15 mouse cellular contexts compared by ENCODE assay signal in genomic region chr17:28299669-28300320, GRCm38 (mm10). TPM values are rescaled to one million over a fixed set of nuclear protein-coding genes. Genes with fewer than 3 reads are reported as not detected.
DNase-seq lines count a peak whose midpoint lies in the region; ATAC-seq and TF ChIP-seq lines count a peak whose summit lies in the region.
"Had no signal": no experiment of that assay in that cellular context is flagged by ENCODE, and none has a peak within 500 bp of the region (broad histone marks: within the 10 kb centered on the region; RNA-seq: fewer than 3 reads in every experiment).

No protein-coding gene starts in this region.

- no peaks in the 10 kb centered on the region for H3K9me3 ChIP-seq in kidney, postnatal 0 days (replicated peaks; ENCODE audit: low read length)
- H3K9me3 ChIP-seq in embryonic facial prominence, embryonic 11.5 days (replicated peaks; ENCODE audit: control insufficient read depth, low read length) = no peaks in the 10 kb centered on the region
- no peaks in the 10 kb centered on the region for H3K9me3 ChIP-seq in limb, embryonic 12.5 days
- H3K9me3 ChIP-seq: G1E; neural tube, embryonic 13.5 days had no signal

- WGBS in kidney, postnatal 0 days = 39% methylated on average over 10 of the region's 11 CpGs
- 31% methylated on average over 10 of the region's 11 CpGs for WGBS in embryonic facial prominence, embryonic 11.5 days
- WGBS in limb, embryonic 12.5 days = 27% methylated on average over 10 of the region's 11 CpGs

- H3K27me3 ChIP-seq in kidney, postnatal 0 days (ENCODE audit: insufficient read depth, low read length) = no peaks in the 10 kb centered on the region
- H3K27me3 ChIP-seq in embryonic facial prominence, embryonic 11.5 days (ENCODE audit: control insufficient read depth, insufficient read depth, low read length) = no peaks in the 10 kb centered on the region
- H3K27me3 ChIP-seq in limb, embryonic 12.5 days = no peaks in the 10 kb centered on the region
- H3K27me3 ChIP-seq: neural tube, embryonic 13.5 days had no signal

- 0 out of 2 replicates have a peak, but pooled peaks have one; percentile 8 for ATAC-seq in kidney, postnatal 0 days (replicated peaks; ENCODE audit: low FRiP score, low read depth)
- ATAC-seq in embryonic facial prominence, embryonic 11.5 days (replicated peaks; ENCODE audit: insufficient number of reproducible peaks, low FRiP score, low TSS enrichment, low read depth) = peak; percentile 46; the same call in 1 of the 2 replicates
- no peak; the same call in 1 of the 2 replicates for ATAC-seq in limb, embryonic 12.5 days (ENCODE audit: insufficient number of reproducible peaks, insufficient read depth, low FRiP score, low TSS enrichment, low read depth)
- no peak for ATAC-seq in CD4-positive, CD25-positive, alpha-beta regulatory T cell, adult 4 months
- ATAC-seq: activated CD4-positive, CD25-positive, alpha-beta regulatory T cell, adult 4 months; liver, postnatal 0 days had no signal

- TF ChIP-seq CTCF in kidney, postnatal 0 days (IDR thresholded peaks at IDR 0.05; ENCODE audit: low read depth) = no peak

- no peak overlapping the region for H3K4me3 ChIP-seq in kidney, postnatal 0 days (replicated peaks; ENCODE audit: low read depth, low read length)
- H3K4me3 ChIP-seq in brown adipose tissue, adult 24 weeks (ENCODE audit: insufficient read depth, low read depth, low read length) = no peak overlapping the region
- H3K4me3 ChIP-seq in embryonic facial prominence, embryonic 11.5 days (ENCODE audit: low read depth, low read length) = no peak overlapping the region
- no peak overlapping the region for H3K4me3 ChIP-seq in limb, embryonic 12.5 days (replicated peaks)
- H3K4me3 ChIP-seq: left cerebral cortex, adult 2 months; neural tube, embryonic 13.5 days had no signal

- no peak overlapping the region for H3K4me2 ChIP-seq in kidney, postnatal 0 days (ENCODE audit: low read length)
- no peak overlapping the region for H3K4me2 ChIP-seq in embryonic facial prominence, embryonic 11.5 days (ENCODE audit: low read depth, low read length)
- H3K4me2 ChIP-seq in limb, embryonic 12.5 days = no peak overlapping the region
- H3K4me2 ChIP-seq: neural tube, embryonic 13.5 days had no signal

- H3K4me1 ChIP-seq in kidney, postnatal 0 days (replicated peaks; ENCODE audit: insufficient read depth, low read length) = 0 out of 2 replicates have a peak, but pooled peaks cover 6% of the 10 kb centered on the region
- H3K4me1 ChIP-seq in brown adipose tissue, adult 24 weeks (ENCODE audit: control insufficient read depth, insufficient read depth, insufficient read length, low read length) = no peaks in the 10 kb centered on the region
- peaks cover 5% of the 10 kb centered on the region for H3K4me1 ChIP-seq in embryonic facial prominence, embryonic 11.5 days (ENCODE audit: control insufficient read depth, insufficient read depth, low read length)
- H3K4me1 ChIP-seq in limb, embryonic 12.5 days (replicated peaks) = peaks cover 28% of the 10 kb centered on the region

- peaks cover 17% of the 10 kb centered on the region for H3K36me3 ChIP-seq in kidney, postnatal 0 days (ENCODE audit: insufficient read depth, low read length)
- no peaks in the 10 kb centered on the region; the same call in 1 of the 2 replicates for H3K36me3 ChIP-seq in embryonic facial prominence, embryonic 11.5 days (replicated peaks; ENCODE audit: control insufficient read depth, insufficient read depth, low read depth, low read length)
- peaks cover 40% of the 10 kb centered on the region for H3K36me3 ChIP-seq in limb, embryonic 12.5 days

- DNase-seq in kidney, postnatal 0 days (ENCODE audit: low spot score) = no peak
- DNase-seq in kidney, adult 18-20 months = no peak
- peak; percentile 27 for DNase-seq in embryonic facial prominence, embryonic 11.5 days (ENCODE audit: low spot score)
- no peak for DNase-seq in cerebellum, adult 11 months
- DNase-seq: kidney, adult 2 months; liver, postnatal 0 days; right cerebral cortex, postnatal 4 days; thymus, adult 18-20 months had no signal

- peak overlapping the region; percentile 31; the same call in 1 of the 2 replicates for H3K27ac ChIP-seq in kidney, postnatal 0 days
- H3K27ac ChIP-seq in brown adipose tissue, adult 24 weeks (replicated peaks; ENCODE audit: low read depth, low read length) = 0 out of 2 replicates have a peak overlapping the region, but pooled peaks have one; percentile 39
- peak overlapping the region; percentile 75; the same call in 1 of the 2 replicates for H3K27ac ChIP-seq in embryonic facial prominence, embryonic 11.5 days (replicated peaks; ENCODE audit: low read depth, low read length)
- peak overlapping the region; percentile 73 for H3K27ac ChIP-seq in limb, embryonic 12.5 days
- H3K27ac ChIP-seq: left cerebral cortex, adult 2 months; neural tube, embryonic 13.5 days had no signal

- H3K9ac ChIP-seq in kidney, postnatal 0 days (ENCODE audit: low read depth, low read length) = 0 out of 2 replicates have a peak overlapping the region, but pooled peaks have one; percentile 18
- peak overlapping the region; percentile 39; the same call in 1 of the 2 replicates for H3K9ac ChIP-seq in embryonic facial prominence, embryonic 11.5 days (replicated peaks; ENCODE audit: low read length)
- H3K9ac ChIP-seq in limb, embryonic 12.5 days (replicated peaks) = peak overlapping the region; percentile 42
- H3K9ac ChIP-seq: liver, postnatal 0 days; neural tube, embryonic 13.5 days had no signal

RNA-seq across cellular contexts. Expression of gene Fance, which starts 13.5 kb away (rescaled TPM):
- 24.9 and 29.5 TPM in 2 replicates for polyA plus RNA-seq in kidney, postnatal 0 days (2015; fragmentation: Nextera tagmentation; extraction: Ambion mirVana)
- polyA plus RNA-seq in brown adipose tissue, adult 24 weeks (2012; ENCODE audit: insufficient read depth, insufficient read length, missing spikeins) = 5.0 and 9.9 TPM in 2 replicates
- polyA plus RNA-seq in embryonic facial prominence, embryonic 11.5 days (2014; fragmentation: Nextera tagmentation; extraction: Ambion mirVana) = 18.8 and 21.2 TPM in 2 replicates
- 36.5 and 44.5 TPM in 2 replicates for polyA plus RNA-seq in limb, embryonic 12.5 days (2016; fragmentation: Nextera tagmentation; extraction: Ambion mirVana)
- polyA plus RNA-seq in CD4-positive, CD25-positive, alpha-beta regulatory T cell, adult 4 months (2017; shearing (Covaris generic)) = 1 to 10 TPM; 3.7 to 7.7 TPM

RNA-seq across cellular contexts. Expression of gene Rpl10a, which starts 28.5 kb away (rescaled TPM):
- polyA plus RNA-seq in kidney, postnatal 0 days (2015; fragmentation: Nextera tagmentation; extraction: Ambion mirVana) = 645 and 750 TPM in 2 replicates
- 196 and 332 TPM in 2 replicates for polyA plus RNA-seq in brown adipose tissue, adult 24 weeks (2012; ENCODE audit: insufficient read depth, insufficient read length, missing spikeins)
- 562 and 613 TPM in 2 replicates for polyA plus RNA-seq in embryonic facial prominence, embryonic 11.5 days (2014; fragmentation: Nextera tagmentation; extraction: Ambion mirVana)
- polyA plus RNA-seq in limb, embryonic 12.5 days (2016; fragmentation: Nextera tagmentation; extraction: Ambion mirVana) = 535 and 537 TPM in 2 replicates
- polyA plus RNA-seq in CD4-positive, CD25-positive, alpha-beta regulatory T cell, adult 4 months (2017; shearing (Covaris generic)) = 100 to 1,000 TPM; 798 to 811 TPM

RNA-seq across cellular contexts. Expression of gene Tead3, which starts 50.8 kb away (rescaled TPM):
- polyA plus RNA-seq in kidney, postnatal 0 days (2015; fragmentation: Nextera tagmentation; extraction: Ambion mirVana) = 7.7 and 8.5 TPM in 2 replicates
- polyA plus RNA-seq in brown adipose tissue, adult 24 weeks (2012; ENCODE audit: insufficient read depth, insufficient read length, missing spikeins) = 3.6 and 4.6 TPM in 2 replicates
- 8.6 and 9.0 TPM in 2 replicates for polyA plus RNA-seq in embryonic facial prominence, embryonic 11.5 days (2014; fragmentation: Nextera tagmentation; extraction: Ambion mirVana)
- 11.3 and 13.2 TPM in 2 replicates for polyA plus RNA-seq in limb, embryonic 12.5 days (2016; fragmentation: Nextera tagmentation; extraction: Ambion mirVana)
- not detected for polyA plus RNA-seq in CD4-positive, CD25-positive, alpha-beta regulatory T cell, adult 4 months (2017; shearing (Covaris generic))
- polyA plus RNA-seq: activated CD4-positive, CD25-positive, alpha-beta regulatory T cell, adult 4 months had no signal

Comparison
In these comparisons a context has a peak if more than half of its experiments do, and no peak if none do; other contexts are left out.
1. ATAC-seq: peak in kidney, postnatal 0 days (single experiment) and embryonic facial prominence, embryonic 11.5 days (single experiment); none in limb, embryonic 12.5 days (single experiment) and CD4-positive, CD25-positive, alpha-beta regulatory T cell, adult 4 months (single experiment).
2. Peak in every context shown above with its lines, with median percentiles within 50 percentile points of each other: H3K27ac ChIP-seq and H3K9ac ChIP-seq.